Mouse (Mus musculus): Measurements from ENCODE around the gene Pno1. TPM values are rescaled to one million over a fixed set of nuclear protein-coding genes. Genes with fewer than 3 reads are reported as not detected.

Gene Pno1
- total and polyA plus RNA-seq, 3 experiments: 6.0 to 35.7 (median 30.2) TPM

GRCm38 (mm10) chr11:17202481-17202880, 8.9 kb downstream of the Pno1 start:
- no peak overlapping the region for H3K27ac ChIP-seq
- H3K27me3 ChIP-seq (ENCODE audit: control insufficient read depth, insufficient read depth, low read length): no peaks in the 10 kb centered on the region
- WGBS: 91% methylated on average over 6 of the region's 6 CpGs
- H3K36me3 ChIP-seq (ENCODE audit: control insufficient read depth, insufficient read depth, low read length): peaks cover 4% of the 10 kb centered on the region
- H3K4me3 ChIP-seq: no peak overlapping the region
- intact Hi-C loops (cut with DNase I): no loop called here
- TF ChIP-seq POLR2A (IDR thresholded peaks at IDR 0.05; ENCODE audit: insufficient read depth, low read depth, low read length): no peak
- no peak for TF ChIP-seq EP300 (IDR thresholded peaks at IDR 0.05; ENCODE audit: insufficient read depth, low read depth, low read length)
- TF ChIP-seq CTCF (IDR thresholded peaks at IDR 0.05): no peak
- no peaks in the 10 kb centered on the region for H3K4me1 ChIP-seq (ENCODE audit: control insufficient read depth, insufficient read depth, low read length)
- H3K9ac ChIP-seq (ENCODE audit: low read depth, low read length): no peak overlapping the region
- DNase-seq: no peak
- H3K79me2 ChIP-seq (replicated peaks; ENCODE audit: control insufficient read depth, insufficient read depth, low read length): 0 out of 2 replicates have a peak, but pooled peaks cover 1% of the 10 kb centered on the region

DNA sequence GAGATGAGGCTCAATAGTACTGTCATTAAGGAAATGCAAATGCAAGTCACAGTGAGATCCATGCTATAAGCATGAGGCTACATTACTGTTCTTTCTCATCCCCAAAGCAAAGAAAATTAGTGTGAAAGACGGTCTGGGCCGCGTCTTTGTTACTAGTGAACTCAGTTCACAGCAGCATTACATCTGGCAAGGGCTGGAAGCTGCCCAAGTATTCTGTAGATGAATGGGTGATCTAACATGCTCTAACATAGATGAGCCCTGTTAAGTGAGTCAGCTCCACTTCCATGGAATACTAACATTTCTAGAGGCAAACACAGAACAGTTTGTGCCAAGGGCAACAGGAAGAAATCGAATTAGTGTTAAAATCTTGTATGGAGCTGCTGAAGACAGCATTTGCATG, 10.4 kb downstream of the Pno1 start:
- no peak overlapping the region for H3K4me3 ChIP-seq
- intact Hi-C loops (cut with DNase I): no loop called here
- H3K36me3 ChIP-seq (ENCODE audit: control insufficient read depth, insufficient read depth, low read length): peaks cover 4% of the 10 kb centered on the region
- TF ChIP-seq POLR2A (IDR thresholded peaks at IDR 0.05; ENCODE audit: insufficient read depth, low read depth, low read length): no peak
- no peak for TF ChIP-seq EP300 (IDR thresholded peaks at IDR 0.05; ENCODE audit: insufficient read depth, low read depth, low read length)
- TF ChIP-seq CTCF (IDR thresholded peaks at IDR 0.05): no peak
- no peaks in the 10 kb centered on the region for H3K79me2 ChIP-seq (replicated peaks; ENCODE audit: control insufficient read depth, insufficient read depth, low read length)
- WGBS: 89% methylated on average over 4 of the region's 4 CpGs
- no peak overlapping the region for H3K9ac ChIP-seq (ENCODE audit: low read depth, low read length)
- no peaks in the 10 kb centered on the region for H3K4me1 ChIP-seq (ENCODE audit: control insufficient read depth, insufficient read depth, low read length)
- no peaks in the 10 kb centered on the region for H3K27me3 ChIP-seq (ENCODE audit: control insufficient read depth, insufficient read depth, low read length)
- no peak overlapping the region for H3K27ac ChIP-seq
- no peak for DNase-seq

GRCm38 (mm10) chr11:17199840-17200501, 11.4 kb downstream of the Pno1 start:
- Histone ChIP-seq H3K4me3 (no peak overlapping the region), H3K36me3 (ENCODE audit: control insufficient read depth, insufficient read depth, low read length) (peaks cover 4% of the 10 kb centered on the region), H3K9ac (ENCODE audit: low read depth, low read length) (no peak overlapping the region), H3K79me2 (replicated peaks; ENCODE audit: control insufficient read depth, insufficient read depth, low read length) (no peaks in the 10 kb centered on the region), H3K27me3 (ENCODE audit: control insufficient read depth, insufficient read depth, low read length) (no peaks in the 10 kb centered on the region), H3K4me1 (ENCODE audit: control insufficient read depth, insufficient read depth, low read length) (no peaks in the 10 kb centered on the region), H3K27ac (no peak overlapping the region)
- no peak for DNase-seq
- 75% methylated on average over 3 of the region's 3 CpGs for WGBS
- intact Hi-C loops (cut with DNase I): no loop called here
- TF ChIP-seq POLR2A (IDR thresholded peaks at IDR 0.05; ENCODE audit: insufficient read depth, low read depth, low read length) (no peak), EP300 (IDR thresholded peaks at IDR 0.05; ENCODE audit: insufficient read depth, low read depth, low read length) (no peak), CTCF (IDR thresholded peaks at IDR 0.05) (no peak)

DNA sequence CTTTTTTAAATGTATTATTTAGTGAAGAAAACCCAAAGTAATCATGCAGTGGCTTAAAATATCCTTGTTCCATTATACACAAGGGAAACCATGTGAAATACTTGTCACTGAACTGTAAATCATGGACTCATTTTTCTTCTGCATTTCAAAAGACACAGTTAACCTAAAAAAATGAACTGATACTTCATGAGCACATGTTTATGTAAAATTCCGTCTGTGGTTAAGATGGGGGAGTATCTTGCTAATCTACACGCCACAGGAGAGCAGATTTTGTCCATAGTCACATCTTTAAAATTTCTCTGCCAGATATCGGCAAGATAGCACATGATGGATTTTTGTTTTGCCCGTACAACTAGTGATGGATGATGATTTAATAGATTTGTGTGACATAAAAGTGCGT, 12.2 kb downstream of the Pno1 start:
- 90% methylated on average over 5 of the region's 5 CpGs for WGBS
- TF ChIP-seq EP300 (IDR thresholded peaks at IDR 0.05; ENCODE audit: insufficient read depth, low read depth, low read length): no peak
- TF ChIP-seq CTCF (IDR thresholded peaks at IDR 0.05): no peak
- no peak for TF ChIP-seq POLR2A (IDR thresholded peaks at IDR 0.05; ENCODE audit: insufficient read depth, low read depth, low read length)

DNA sequence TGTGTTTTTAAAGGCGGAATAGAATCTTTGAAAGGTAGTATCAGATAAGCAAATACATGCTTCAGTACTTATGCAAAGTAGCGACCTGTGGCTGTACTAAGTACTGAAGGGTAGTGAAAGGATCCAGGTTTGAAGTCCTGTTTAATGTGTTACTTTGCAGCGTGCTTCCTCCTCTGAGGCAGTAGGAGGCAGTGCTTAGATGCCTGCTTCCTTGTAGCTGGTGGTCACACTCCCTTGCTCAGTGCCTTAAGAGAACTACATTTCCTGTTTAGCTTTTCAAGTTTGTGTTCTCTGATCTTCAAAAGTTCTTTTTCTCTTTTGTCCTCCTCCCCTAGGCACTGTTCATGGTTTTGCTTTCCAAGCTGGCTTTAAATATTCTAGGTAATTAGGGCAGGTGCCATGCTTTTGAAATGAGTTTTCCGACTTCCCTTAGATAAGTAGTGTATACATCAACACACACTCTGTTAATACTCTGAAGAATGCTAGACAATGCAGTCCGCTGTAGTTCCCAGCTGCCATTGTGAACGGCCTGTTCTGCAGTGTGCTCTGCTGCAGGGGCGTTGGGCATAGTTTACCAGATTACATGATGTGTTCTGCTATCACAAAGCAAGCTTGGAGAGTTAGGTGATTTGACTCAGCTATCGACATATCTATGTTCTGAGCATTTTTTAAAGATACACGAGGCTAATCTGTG, 19.1 kb downstream of the Pno1 start:
- TF ChIP-seq POLR2A (IDR thresholded peaks at IDR 0.05; ENCODE audit: insufficient read depth, low read depth, low read length) (no peak), CTCF (IDR thresholded peaks at IDR 0.05) (0 out of 2 replicates have a peak, but pooled peaks have one; percentile 9)
- no peaks in the 10 kb centered on the region; the same call in 1 of the 2 replicates for H3K36me3 ChIP-seq (ENCODE audit: control insufficient read depth, insufficient read depth, low read length)
- intact Hi-C loops (cut with DNase I): no loop called here
- H3K27me3 ChIP-seq (ENCODE audit: control insufficient read depth, insufficient read depth, low read length): no peaks in the 10 kb centered on the region
- H3K27ac ChIP-seq: no peak overlapping the region
- 67% methylated on average over 9 of the region's 9 CpGs for WGBS
- H3K9ac ChIP-seq (ENCODE audit: low read depth, low read length): no peak overlapping the region
- DNase-seq: no peak
- no peaks in the 10 kb centered on the region; the same call in 1 of the 2 replicates for H3K79me2 ChIP-seq (replicated peaks; ENCODE audit: control insufficient read depth, insufficient read depth, low read length)
- no peaks in the 10 kb centered on the region for H3K4me1 ChIP-seq (ENCODE audit: control insufficient read depth, insufficient read depth, low read length)
- no peak overlapping the region for H3K4me3 ChIP-seq

More for the DNA sequence above, 12.2 kb downstream of the Pno1 start:
- H3K27ac ChIP-seq: no peak overlapping the region
- no peaks in the 10 kb centered on the region for H3K79me2 ChIP-seq (replicated peaks; ENCODE audit: control insufficient read depth, insufficient read depth, low read length)
- DNase-seq: no peak
- no peak overlapping the region for H3K4me3 ChIP-seq
- H3K27me3 ChIP-seq (ENCODE audit: control insufficient read depth, insufficient read depth, low read length): no peaks in the 10 kb centered on the region
- no peak overlapping the region for H3K9ac ChIP-seq (ENCODE audit: low read depth, low read length)
- intact Hi-C loops (cut with DNase I): no loop called here
- H3K4me1 ChIP-seq (ENCODE audit: control insufficient read depth, insufficient read depth, low read length): no peaks in the 10 kb centered on the region
- peaks cover 4% of the 10 kb centered on the region for H3K36me3 ChIP-seq (ENCODE audit: control insufficient read depth, insufficient read depth, low read length)

- TF ChIP-seq EP300 (IDR thresholded peaks at IDR 0.05; ENCODE audit: insufficient read depth, low read depth, low read length) (no peak), CTCF (IDR thresholded peaks at IDR 0.05) (no peak), POLR2A (IDR thresholded peaks at IDR 0.05; ENCODE audit: insufficient read depth, low read depth, low read length) (no peak)
- Histone ChIP-seq H3K9ac (ENCODE audit: low read depth, low read length) (no peak overlapping the region), H3K4me3 (no peak overlapping the region), H3K79me2 (replicated peaks; ENCODE audit: control insufficient read depth, insufficient read depth, low read length) (peaks cover 2% of the 10 kb centered on the region; the same call in 1 of the 2 replicates), H3K27ac (no peak overlapping the region), H3K4me1 (ENCODE audit: control insufficient read depth, insufficient read depth, low read length) (no peaks in the 10 kb centered on the region), H3K27me3 (ENCODE audit: control insufficient read depth, insufficient read depth, low read length) (no peaks in the 10 kb centered on the region), H3K36me3 (ENCODE audit: control insufficient read depth, insufficient read depth, low read length) (no peaks in the 10 kb centered on the region)
- WGBS: 96% methylated on average over 3 of the region's 3 CpGs
- DNase-seq: no peak
- intact Hi-C loops (cut with DNase I): no loop called here
Measured at GRCm38 (mm10) chr11:17188786-17189185, 22.6 kb downstream of the Pno1 start.
